Mouse (Mus musculus) liver, embryonic 14.5 days (tissue): ENCODE data around the gene Slx4.

Experiments
- CTCF ChIP-seq: IDR thresholded peaks from 2 replicates; pipeline ENCODE4 v1.5.1; 2016; ENCODE audit warnings: antibody characterized with exemption, low read depth, control low read depth
- EP300 ChIP-seq: IDR thresholded peaks from 2 replicates; pipeline ENCODE4 v1.6.1; 2016; ENCODE audit warnings: antibody characterized with exemption, low read depth

DNA sequence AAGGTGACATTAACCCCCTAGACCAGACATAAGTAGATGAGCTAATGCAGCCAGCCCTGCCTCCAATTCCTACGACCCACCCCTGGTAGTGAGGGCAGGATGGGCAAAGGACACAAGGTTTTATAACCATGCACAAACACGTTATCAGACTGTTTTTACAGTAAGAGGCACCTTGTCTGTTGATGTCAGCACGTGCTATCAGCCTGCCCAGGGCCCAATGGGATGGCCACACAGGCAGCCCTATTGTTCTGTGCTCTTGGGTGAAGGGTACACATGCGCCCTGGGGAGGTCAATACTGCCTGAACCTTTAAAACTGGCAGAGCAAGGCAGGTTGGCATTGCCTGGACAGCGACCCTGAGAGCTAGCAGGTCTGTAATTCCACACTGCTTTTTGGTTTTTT, 33.2 kb upstream of the Slx4 start, which contains the start of gene Dnase1:
- TF ChIP-seq CTCF = no peak
- no peak for TF ChIP-seq EP300
